In genomic region chr1:39710016-39710415, GRCm38 (mm10) we compare ENCODE assay signal across 19 mouse cellular contexts. TPM values are rescaled to one million over a fixed set of nuclear protein-coding genes. Genes with fewer than 3 reads are reported as not detected.
DNase-seq lines count a peak whose midpoint lies in the region; ATAC-seq and TF ChIP-seq lines count a peak whose summit lies in the region.
"Had no signal": no experiment of that assay in that cellular context is flagged by ENCODE, and none has a peak within 500 bp of the region (broad histone marks: within the 10 kb centered on the region; RNA-seq: fewer than 3 reads in every experiment).

No protein-coding gene starts in this region.

- H3K4me1 ChIP-seq in forebrain, postnatal 0 days (ENCODE audit: insufficient read depth) = no peaks in the 10 kb centered on the region
- H3K4me1 ChIP-seq in forebrain, embryonic 16.5 days (replicated peaks; ENCODE audit: control insufficient read depth, insufficient read depth, low read length) = no peaks in the 10 kb centered on the region
- H3K4me1 ChIP-seq in midbrain, embryonic 14.5 days (ENCODE audit: control insufficient read depth, insufficient read depth, low read length) = no peaks in the 10 kb centered on the region

- H3K4me2 ChIP-seq in forebrain, postnatal 0 days (ENCODE audit: low read depth) = no peak overlapping the region
- no peak overlapping the region for H3K4me2 ChIP-seq in forebrain, embryonic 16.5 days (ENCODE audit: low read length)
- H3K4me2 ChIP-seq in midbrain, embryonic 14.5 days (ENCODE audit: low read length) = no peak overlapping the region
- H3K4me2 ChIP-seq: embryonic facial prominence, embryonic 12.5 days; forebrain, embryonic 15.5 days; hindbrain, embryonic 14.5 days; limb, embryonic 15.5 days; midbrain, embryonic 11.5 days had no signal

- no peaks in the 10 kb centered on the region for H3K27me3 ChIP-seq in forebrain, postnatal 0 days (ENCODE audit: insufficient read depth, low read length)
- H3K27me3 ChIP-seq in forebrain, embryonic 16.5 days (replicated peaks; ENCODE audit: control insufficient read depth, insufficient read depth, low read length) = no peaks in the 10 kb centered on the region
- no peaks in the 10 kb centered on the region for H3K27me3 ChIP-seq in midbrain, embryonic 14.5 days (ENCODE audit: control insufficient read depth, insufficient read depth, low read length)
- H3K27me3 ChIP-seq: embryonic facial prominence, embryonic 12.5 days; forebrain, embryonic 15.5 days; limb, embryonic 15.5 days had no signal

- H3K9ac ChIP-seq in forebrain, postnatal 0 days = no peak overlapping the region
- H3K9ac ChIP-seq in forebrain, embryonic 16.5 days (replicated peaks; ENCODE audit: low read depth, low read length) = no peak overlapping the region
- no peak overlapping the region for H3K9ac ChIP-seq in midbrain, embryonic 14.5 days (replicated peaks; ENCODE audit: low read length)
- H3K9ac ChIP-seq: embryonic facial prominence, embryonic 12.5 days; forebrain, embryonic 15.5 days; hindbrain, embryonic 14.5 days; limb, embryonic 15.5 days had no signal

- no peak overlapping the region for H3K27ac ChIP-seq in forebrain, postnatal 0 days (ENCODE audit: low read depth, low read length)
- no peak overlapping the region for H3K27ac ChIP-seq in forebrain, embryonic 16.5 days (ENCODE audit: low read length)
- H3K27ac ChIP-seq in layer of hippocampus, adult 2 months = no peak overlapping the region
- H3K27ac ChIP-seq in midbrain, embryonic 14.5 days (replicated peaks; ENCODE audit: low read depth, low read length) = no peak overlapping the region
- H3K27ac ChIP-seq: embryonic facial prominence, embryonic 12.5 days; forebrain, embryonic 15.5 days; hindbrain, embryonic 14.5 days; limb, embryonic 15.5 days had no signal

- ATAC-seq in forebrain, postnatal 0 days = no peak
- no peak for ATAC-seq in forebrain, embryonic 16.5 days
- ATAC-seq in midbrain, embryonic 14.5 days (ENCODE audit: low FRiP score, low TSS enrichment) = no peak
- ATAC-seq: forebrain, embryonic 15.5 days had no signal

- no peaks in the 10 kb centered on the region for H3K36me3 ChIP-seq in forebrain, postnatal 0 days (ENCODE audit: insufficient read depth)
- no peaks in the 10 kb centered on the region for H3K36me3 ChIP-seq in forebrain, embryonic 16.5 days (ENCODE audit: control insufficient read depth, insufficient read depth)
- no peaks in the 10 kb centered on the region for H3K36me3 ChIP-seq in midbrain, embryonic 14.5 days (ENCODE audit: control insufficient read depth, insufficient read depth, low read length)
- H3K36me3 ChIP-seq: embryonic facial prominence, embryonic 12.5 days; forebrain, embryonic 15.5 days; limb, embryonic 15.5 days had no signal

- WGBS in forebrain, postnatal 0 days = 94% methylated on average over 5 of the region's 5 CpGs
- 96% methylated on average over 5 of the region's 5 CpGs for WGBS in forebrain, embryonic 16.5 days
- 96% methylated on average over 5 of the region's 5 CpGs for WGBS in midbrain, embryonic 14.5 days

- H3K4me3 ChIP-seq in forebrain, postnatal 0 days (ENCODE audit: low read depth, low read length) = no peak overlapping the region
- no peak overlapping the region for H3K4me3 ChIP-seq in forebrain, embryonic 16.5 days (replicated peaks; ENCODE audit: low read length)
- H3K4me3 ChIP-seq in layer of hippocampus, adult 2 months = no peak overlapping the region
- H3K4me3 ChIP-seq in midbrain, embryonic 14.5 days (replicated peaks; ENCODE audit: low read depth, low read length) = no peak overlapping the region
- H3K4me3 ChIP-seq: embryonic facial prominence, embryonic 12.5 days; forebrain, embryonic 15.5 days; limb, embryonic 15.5 days had no signal

- DNase-seq in forebrain, postnatal 0 days = no peak
- DNase-seq in layer of hippocampus, adult 2 months (ENCODE audit: low spot score in 2 of 2) = no peak
- DNase-seq in layer of hippocampus, adult 9-11 months = no peak
- peak; percentile 41 for DNase-seq in thymus, postnatal 0 days (ENCODE audit: low spot score)
- DNase-seq in thymus, postnatal 25 days = no peak
- no peak for DNase-seq in B cell, adult 2 months
- DNase-seq in midbrain, embryonic 14.5 days = no peak
- DNase-seq: cerebellum, adult 18-20 months; heart, postnatal 10 days; right cerebral cortex, postnatal 25 days had no signal

- no peaks in the 10 kb centered on the region for H3K9me3 ChIP-seq in forebrain, postnatal 0 days (ENCODE audit: low read length)
- H3K9me3 ChIP-seq in forebrain, embryonic 16.5 days (ENCODE audit: control insufficient read depth, low read length) = no peaks in the 10 kb centered on the region
- no peaks in the 10 kb centered on the region for H3K9me3 ChIP-seq in midbrain, embryonic 14.5 days (ENCODE audit: control insufficient read depth, low read length)
- H3K9me3 ChIP-seq: embryonic facial prominence, embryonic 12.5 days; forebrain, embryonic 15.5 days; limb, embryonic 15.5 days had no signal

- TF ChIP-seq CTCF in forebrain, postnatal 0 days (IDR thresholded peaks at IDR 0.05; ENCODE audit: low read depth) = peak; percentile 17
- TF ChIP-seq CTCF in layer of hippocampus, adult 2 months (conservative IDR thresholded peaks at IDR 0.05) = peak; percentile 39

RNA-seq across cellular contexts. Expression of gene Rfx8, which starts 10.8 kb away (rescaled TPM):
- total RNA-seq in forebrain, postnatal 0 days (2014; rRNA removed) = 0.52 TPM in 1 of 2 replicates, not detected in the other
- 0.22 and 0.34 TPM in 2 replicates for polyA plus RNA-seq in forebrain, postnatal 0 days (2015; fragmentation: Nextera tagmentation; extraction: Ambion mirVana)
- polyA plus RNA-seq in forebrain, embryonic 16.5 days (2015; fragmentation: Nextera tagmentation; extraction: Ambion mirVana) = 0.20 TPM in 1 of 2 replicates, not detected in the other
- under 1 TPM; 0.22 to 0.51 TPM for total RNA-seq in layer of hippocampus, adult 2 months (2021)
- polyA plus RNA-seq in thymus, postnatal 0 days (2015; fragmentation: Nextera tagmentation; extraction: Ambion mirVana) = 0.12 and 0.31 TPM in 2 replicates
- polyA plus RNA-seq in midbrain, embryonic 14.5 days (2014; fragmentation: Nextera tagmentation; extraction: Ambion mirVana) = 0.13 and 0.22 TPM in 2 replicates
- total RNA-seq: gastrocnemius, adult 8-10 months had no signal
- polyA plus RNA-seq: forebrain, embryonic 15.5 days had no signal

RNA-seq across cellular contexts. Expression of gene Creg2, which starts 58.7 kb away (rescaled TPM):
- total RNA-seq in forebrain, postnatal 0 days (2014; rRNA removed) = 9.8 and 13.1 TPM in 2 replicates
- polyA plus RNA-seq in forebrain, postnatal 0 days (2015; fragmentation: Nextera tagmentation; extraction: Ambion mirVana) = 2.8 and 6.9 TPM in 2 replicates
- polyA plus RNA-seq in forebrain, embryonic 16.5 days (2015; fragmentation: Nextera tagmentation; extraction: Ambion mirVana) = 1.1 and 2.3 TPM in 2 replicates
- 10 to 100 TPM; 99.7 to 100.0 TPM for total RNA-seq in layer of hippocampus, adult 2 months (2021)
- polyA plus RNA-seq in thymus, postnatal 0 days (2015; fragmentation: Nextera tagmentation; extraction: Ambion mirVana) = 0.21 and 0.34 TPM in 2 replicates
- 4.2 and 5.8 TPM in 2 replicates for polyA plus RNA-seq in midbrain, embryonic 14.5 days (2014; fragmentation: Nextera tagmentation; extraction: Ambion mirVana)
- total RNA-seq: common myeloid progenitor, adult 5-6 weeks; heart, postnatal 10 days had no signal
- polyA plus RNA-seq: C2C12 had no signal
